Mouse (Mus musculus): ENCODE results near the gene Gm49321.

DNA sequence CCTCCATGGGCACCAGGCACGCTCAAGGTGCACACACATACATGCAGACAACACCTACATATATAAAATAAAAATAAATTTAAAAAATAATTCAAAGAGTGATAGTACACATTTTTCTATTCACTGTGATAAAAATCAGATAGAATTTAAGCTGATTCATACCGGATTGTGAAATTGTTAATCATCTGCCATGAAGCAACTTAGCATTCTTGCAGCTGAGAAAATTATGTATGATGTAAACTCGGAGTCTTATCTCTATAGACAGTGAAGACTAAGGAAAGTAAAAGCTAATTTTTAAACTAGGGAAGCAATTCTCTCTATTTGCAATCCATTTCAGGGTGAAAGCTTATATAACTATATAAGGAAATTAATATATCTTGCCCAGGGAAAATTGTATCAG is 41.0 kb upstream of the Gm49321 start:
- TF ChIP-seq POLR2A (IDR thresholded peaks at IDR 0.05; ENCODE audit: insufficient read depth, low read length): no peak
- TF ChIP-seq CTCF (IDR thresholded peaks at IDR 0.05; ENCODE audit: low read depth, low read length): no peak
- TF ChIP-seq EP300 (IDR thresholded peaks at IDR 0.05; ENCODE audit: insufficient read depth, low read depth, low read length): no peak

All from ES-Bruce4 (cell line).